Mouse (Mus musculus): ENCODE data around the gene Bcorl1. TPM values are rescaled to one million over a fixed set of nuclear protein-coding genes. Genes with fewer than 3 reads are reported as not detected.

Gene Bcorl1
- polyA plus RNA-seq (2015; fragmentation: Nextera tagmentation; extraction: Ambion mirVana): 6.5 and 7.5 TPM in 2 replicates

DNA sequence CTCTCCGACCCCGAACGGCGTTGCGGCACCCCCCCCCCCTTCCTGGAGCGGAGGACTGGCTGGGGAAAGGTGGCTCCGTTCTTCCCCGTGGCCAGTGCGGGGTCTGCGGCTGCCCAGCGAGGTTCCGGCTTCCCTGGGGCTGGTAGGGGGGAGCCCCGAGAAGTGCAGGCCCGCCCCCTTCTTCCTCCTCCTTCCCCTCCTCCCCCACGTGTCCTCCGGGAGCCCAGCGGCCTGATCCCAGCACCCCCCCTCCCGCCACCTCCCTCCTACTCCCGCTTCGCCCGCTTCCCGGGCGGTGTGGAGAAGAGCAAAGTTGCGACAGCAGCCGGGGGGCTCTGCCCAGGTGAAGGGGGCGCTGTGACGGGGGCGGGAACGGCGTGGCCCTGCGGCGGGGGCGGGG lies at the start of gene Bcorl1:
Bcorl1 (plus strand) TSS at position 218 of the 400 bp plus-strand sequence.
- Histone ChIP-seq H3K9me3 (no peaks in the 10 kb centered on the region), H3K27ac (replicated peaks) (no peak within 1 kb of the TSS), H3K4me3 (peak within 1 kb of the TSS; percentile 61), H3K4me2 (replicated peaks) (peak within 1 kb of the TSS; percentile 76), H3K27me3 (no peaks in the 10 kb centered on the region), H3K4me1 (peaks cover 16% of the 10 kb centered on the region), H3K9ac (replicated peaks) (peak within 1 kb of the TSS; percentile 47), H3K36me3 (no peaks in the 10 kb centered on the region)
- ATAC-seq (replicated peaks): no peak
- 27% methylated on average over 18 of the region's 33 CpGs for WGBS

DNA sequence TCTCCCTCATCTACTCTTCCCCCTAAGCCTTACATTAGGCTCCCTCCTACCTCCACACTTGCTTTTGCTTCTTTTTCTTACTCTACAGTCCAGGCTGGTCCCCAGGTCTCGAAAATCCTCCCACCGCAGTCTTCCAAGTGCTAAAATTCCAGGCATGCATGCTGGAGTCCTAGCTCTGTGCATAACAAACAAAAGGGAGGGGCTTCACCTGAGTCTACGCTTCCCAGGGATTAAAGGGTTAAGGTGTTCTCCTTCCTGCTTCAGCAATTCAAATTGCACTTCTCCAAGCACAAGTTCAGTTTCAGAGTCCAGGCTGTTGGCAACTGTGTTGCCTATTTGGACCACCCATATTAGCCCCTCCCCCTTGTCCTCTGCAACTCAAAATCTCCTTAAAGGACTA lies 49.7 kb upstream of the Bcorl1 start:
- H3K9ac ChIP-seq (replicated peaks): no peak overlapping the region
- H3K27ac ChIP-seq (replicated peaks): no peak overlapping the region
- no peaks in the 10 kb centered on the region for H3K27me3 ChIP-seq
- H3K36me3 ChIP-seq: no peaks in the 10 kb centered on the region
- H3K9me3 ChIP-seq: no peaks in the 10 kb centered on the region
- ATAC-seq (replicated peaks): no peak
- no peak overlapping the region for H3K4me3 ChIP-seq
- 33% methylated on average over 3 of the region's 3 CpGs for WGBS
- no peak overlapping the region for H3K4me2 ChIP-seq (replicated peaks)
- H3K4me1 ChIP-seq: no peaks in the 10 kb centered on the region

GRCm38 (mm10) chrX:48305356-48305755 lies 35.8 kb upstream of the Bcorl1 start:
- Histone ChIP-seq H3K4me2 (replicated peaks) (no peak overlapping the region), H3K9me3 (no peaks in the 10 kb centered on the region), H3K4me3 (no peak overlapping the region), H3K27ac (replicated peaks) (no peak overlapping the region), H3K4me1 (no peaks in the 10 kb centered on the region), H3K27me3 (no peaks in the 10 kb centered on the region), H3K9ac (replicated peaks) (no peak overlapping the region), H3K36me3 (no peaks in the 10 kb centered on the region)
- 88% methylated on average over 4 of the region's 4 CpGs for WGBS
- ATAC-seq (replicated peaks): no peak

GRCm38 (mm10) chrX:48310706-48311517 lies 30.2 kb upstream of the Bcorl1 start:
- Histone ChIP-seq H3K27me3 (no peaks in the 10 kb centered on the region), H3K4me3 (peak overlapping the region; percentile 24), H3K4me1 (peaks cover 8% of the 10 kb centered on the region; the same call in 1 of the 2 replicates), H3K9ac (replicated peaks) (no peak overlapping the region), H3K9me3 (no peaks in the 10 kb centered on the region), H3K36me3 (no peaks in the 10 kb centered on the region), H3K27ac (replicated peaks) (no peak overlapping the region), H3K4me2 (replicated peaks) (peak overlapping the region; percentile 39)
- ATAC-seq (replicated peaks): no peak
- 22% methylated on average over 26 of the region's 26 CpGs for WGBS

DNA sequence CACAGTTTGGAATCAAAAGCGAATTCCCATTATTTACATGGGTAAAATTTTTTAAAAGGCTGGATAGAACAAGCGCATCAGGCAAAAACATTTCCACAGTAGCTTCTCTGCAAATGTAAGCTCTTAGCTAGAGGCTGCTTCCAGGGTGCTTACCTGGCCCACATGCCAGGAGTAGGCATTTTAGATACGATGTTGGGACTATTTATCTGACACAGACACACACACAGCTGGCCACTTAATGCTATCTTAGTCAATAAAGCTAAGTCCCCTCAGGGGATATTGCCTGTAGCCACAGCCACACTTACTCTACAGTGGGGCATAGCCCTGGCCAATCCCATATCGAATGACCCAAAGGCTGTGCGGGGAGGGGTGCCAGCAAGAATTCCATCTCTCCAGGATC lies 29.4 kb upstream of the Bcorl1 start:
- H3K4me2 ChIP-seq (replicated peaks): no peak overlapping the region
- no peaks in the 10 kb centered on the region for H3K27me3 ChIP-seq
- no peak overlapping the region for H3K27ac ChIP-seq (replicated peaks)
- no peak overlapping the region for H3K4me3 ChIP-seq
- H3K9me3 ChIP-seq: no peaks in the 10 kb centered on the region
- H3K4me1 ChIP-seq: peaks cover 8% of the 10 kb centered on the region; the same call in 1 of the 2 replicates
- no peaks in the 10 kb centered on the region for H3K36me3 ChIP-seq
- no peak for ATAC-seq (replicated peaks)
- H3K9ac ChIP-seq (replicated peaks): no peak overlapping the region
- WGBS: 84% methylated on average over 5 of the region's 5 CpGs

GRCm38 (mm10) chrX:48314530-48315079 lies 26.6 kb upstream of the Bcorl1 start:
- H3K4me1 ChIP-seq: peaks cover 8% of the 10 kb centered on the region; the same call in 1 of the 2 replicates
- ATAC-seq (replicated peaks): peak; percentile 78
- peak overlapping the region; percentile 57 for H3K4me2 ChIP-seq (replicated peaks)
- H3K4me3 ChIP-seq: peak overlapping the region; percentile 47
- no peaks in the 10 kb centered on the region for H3K9me3 ChIP-seq
- H3K36me3 ChIP-seq: no peaks in the 10 kb centered on the region
- peak overlapping the region; percentile 41 for H3K9ac ChIP-seq (replicated peaks)
- no peak overlapping the region for H3K27ac ChIP-seq (replicated peaks)
- WGBS: 15% methylated on average over 33 of the region's 33 CpGs
- no peaks in the 10 kb centered on the region for H3K27me3 ChIP-seq

DNA sequence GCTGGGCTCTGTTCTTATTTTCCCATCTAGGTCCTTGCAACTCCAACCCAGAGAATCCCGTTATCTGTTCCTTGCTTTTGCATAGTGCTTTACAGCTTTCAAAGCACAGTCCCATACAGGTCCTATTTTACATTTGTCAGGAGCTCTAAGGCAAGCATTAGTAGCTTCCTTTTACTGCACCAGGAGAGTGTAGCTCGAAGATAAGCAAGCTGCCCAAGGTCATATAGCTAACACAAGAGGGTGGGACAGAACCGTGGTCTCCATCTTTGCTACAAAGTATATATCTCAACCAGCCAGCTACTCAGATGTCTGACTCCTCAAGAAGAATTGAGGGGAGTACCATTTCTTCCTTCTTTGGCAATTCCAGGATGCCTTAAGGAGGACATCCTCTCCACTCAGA lies 23.7 kb upstream of the Bcorl1 start:
- Histone ChIP-seq H3K4me2 (replicated peaks) (no peak overlapping the region), H3K9ac (replicated peaks) (no peak overlapping the region), H3K4me1 (peaks cover 6% of the 10 kb centered on the region; the same call in 1 of the 2 replicates), H3K9me3 (no peaks in the 10 kb centered on the region), H3K4me3 (no peak overlapping the region), H3K27ac (replicated peaks) (no peak overlapping the region), H3K36me3 (no peaks in the 10 kb centered on the region), H3K27me3 (no peaks in the 10 kb centered on the region)
- no peak for ATAC-seq (replicated peaks)
- WGBS: 65% methylated on average over 3 of the region's 3 CpGs

- 25% methylated on average over 9 of the region's 9 CpGs for WGBS
- ATAC-seq (replicated peaks): no peak
These were observed 23.0 kb upstream of the Bcorl1 start for GRCm38 (mm10) chrX:48318194-48318593.

DNA sequence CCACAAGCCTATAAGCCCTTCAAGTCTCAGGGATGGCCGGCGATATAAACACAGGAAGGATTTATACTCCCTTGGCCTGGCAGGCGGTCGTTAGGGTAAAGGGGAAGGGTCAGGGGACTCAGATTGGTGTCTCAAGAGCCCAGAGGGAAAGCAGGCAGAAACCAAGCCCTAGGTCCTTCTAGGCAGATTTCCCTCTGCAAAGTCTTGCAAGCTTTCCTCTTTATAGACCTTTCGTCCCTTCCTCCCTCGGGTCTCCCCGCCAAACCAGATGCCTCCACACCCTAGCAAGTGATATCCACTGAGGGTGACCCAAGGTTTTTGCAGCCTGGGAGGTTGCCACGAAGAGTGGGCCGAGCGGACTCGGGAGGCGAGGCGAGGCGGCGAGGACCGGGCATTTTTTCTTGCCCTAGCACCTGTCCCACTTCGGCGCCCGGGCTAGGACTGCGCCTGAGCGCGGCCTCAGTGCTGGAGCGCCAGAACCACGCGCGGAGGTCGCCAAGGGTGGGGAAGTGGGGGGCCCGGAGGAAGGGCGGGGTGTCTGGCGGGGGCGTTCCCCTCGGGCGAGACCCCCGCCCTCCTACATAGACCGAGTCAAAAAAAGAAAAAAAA lies 613 bp upstream of the Bcorl1 start:
- Histone ChIP-seq H3K27me3 (no peaks in the 10 kb centered on the region), H3K9ac (replicated peaks) (peak overlapping the region; percentile 47; the same call in 1 of the 2 replicates), H3K4me1 (peaks cover 12% of the 10 kb centered on the region), H3K36me3 (no peaks in the 10 kb centered on the region), H3K4me2 (replicated peaks) (peak overlapping the region; percentile 76), H3K27ac (replicated peaks) (no peak overlapping the region), H3K9me3 (no peaks in the 10 kb centered on the region), H3K4me3 (peak overlapping the region; percentile 61)
- ATAC-seq (replicated peaks): no peak
- WGBS: 10% methylated on average over 35 of the region's 35 CpGs

More at GRCm38 (mm10) chrX:48318194-48318593, 23.0 kb upstream of the Bcorl1 start:
- no peaks in the 10 kb centered on the region for H3K9me3 ChIP-seq
- no peak overlapping the region for H3K4me2 ChIP-seq (replicated peaks)
- no peak overlapping the region for H3K9ac ChIP-seq (replicated peaks)
- H3K27ac ChIP-seq (replicated peaks): no peak overlapping the region
- no peaks in the 10 kb centered on the region for H3K36me3 ChIP-seq
- H3K4me1 ChIP-seq: peaks cover 6% of the 10 kb centered on the region; the same call in 1 of the 2 replicates
- no peaks in the 10 kb centered on the region for H3K27me3 ChIP-seq
- H3K4me3 ChIP-seq: no peak overlapping the region

DNA sequence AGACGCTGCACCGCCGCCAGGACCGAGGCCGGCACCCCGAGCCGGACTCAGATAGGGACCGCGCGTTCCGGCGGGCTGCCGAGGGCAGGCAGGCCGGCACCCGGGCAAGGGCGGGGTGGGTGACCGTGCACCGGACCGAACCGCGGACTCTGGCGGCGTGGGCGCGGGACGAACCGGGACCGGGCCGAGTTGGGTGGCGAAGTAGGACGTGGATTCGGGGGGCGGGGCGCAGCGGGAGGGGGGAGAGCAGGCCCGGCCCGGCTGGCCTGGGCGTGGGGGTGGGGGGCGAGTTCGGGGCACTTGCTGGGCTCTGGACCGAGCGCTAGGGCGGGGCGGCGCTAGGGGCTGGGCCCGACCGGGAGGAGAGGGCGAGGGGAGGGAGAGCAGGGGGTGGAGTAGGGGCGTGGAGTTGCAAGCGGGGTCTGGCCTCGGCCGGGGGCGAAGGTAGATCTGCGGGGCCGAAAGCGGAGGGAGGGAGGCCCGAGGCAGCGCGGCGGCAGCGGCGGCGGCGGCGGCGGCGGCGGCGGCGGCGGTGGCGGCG lies 533 bp downstream of the Bcorl1 start:
- 21% methylated on average over 38 of the region's 73 CpGs for WGBS
- Histone ChIP-seq H3K4me1 (peaks cover 21% of the 10 kb centered on the region), H3K27me3 (no peaks in the 10 kb centered on the region), H3K4me3 (peak overlapping the region; percentile 61), H3K27ac (replicated peaks) (no peak overlapping the region), H3K4me2 (replicated peaks) (peak overlapping the region; percentile 76), H3K9ac (replicated peaks) (peak overlapping the region; percentile 47), H3K36me3 (no peaks in the 10 kb centered on the region), H3K9me3 (no peaks in the 10 kb centered on the region)
- no peak for ATAC-seq (replicated peaks)

GRCm38 (mm10) chrX:48342731-48343130 lies 1.6 kb downstream of the Bcorl1 start:
- no peaks in the 10 kb centered on the region for H3K9me3 ChIP-seq
- H3K27ac ChIP-seq (replicated peaks): 0 out of 2 replicates have a peak overlapping the region, but pooled peaks have one; percentile 34
- H3K4me3 ChIP-seq: peak overlapping the region; percentile 61
- no peaks in the 10 kb centered on the region for H3K36me3 ChIP-seq
- H3K27me3 ChIP-seq: no peaks in the 10 kb centered on the region
- peak; percentile 0; the same call in 1 of the 2 replicates for ATAC-seq (replicated peaks)
- peak overlapping the region; percentile 76 for H3K4me2 ChIP-seq (replicated peaks)
- WGBS: 17% methylated on average over 16 of the region's 16 CpGs
- H3K9ac ChIP-seq (replicated peaks): peak overlapping the region; percentile 33; the same call in 1 of the 2 replicates
- H3K4me1 ChIP-seq: peaks cover 21% of the 10 kb centered on the region

Data from forebrain, embryonic 15.5 days (tissue).